Mouse (Mus musculus) natural killer cell, adult 2 months (primary cell): ENCODE data around the gene Pdrg1.

ENCODE experiments used
- DNase-seq, 2 experiments: peaks; one replicate each; pipeline ENCODE4 v3.0.0; 2022; ENCODE audit warnings: low spot score in 2 of 2

Pdrg1 gene

DNA sequence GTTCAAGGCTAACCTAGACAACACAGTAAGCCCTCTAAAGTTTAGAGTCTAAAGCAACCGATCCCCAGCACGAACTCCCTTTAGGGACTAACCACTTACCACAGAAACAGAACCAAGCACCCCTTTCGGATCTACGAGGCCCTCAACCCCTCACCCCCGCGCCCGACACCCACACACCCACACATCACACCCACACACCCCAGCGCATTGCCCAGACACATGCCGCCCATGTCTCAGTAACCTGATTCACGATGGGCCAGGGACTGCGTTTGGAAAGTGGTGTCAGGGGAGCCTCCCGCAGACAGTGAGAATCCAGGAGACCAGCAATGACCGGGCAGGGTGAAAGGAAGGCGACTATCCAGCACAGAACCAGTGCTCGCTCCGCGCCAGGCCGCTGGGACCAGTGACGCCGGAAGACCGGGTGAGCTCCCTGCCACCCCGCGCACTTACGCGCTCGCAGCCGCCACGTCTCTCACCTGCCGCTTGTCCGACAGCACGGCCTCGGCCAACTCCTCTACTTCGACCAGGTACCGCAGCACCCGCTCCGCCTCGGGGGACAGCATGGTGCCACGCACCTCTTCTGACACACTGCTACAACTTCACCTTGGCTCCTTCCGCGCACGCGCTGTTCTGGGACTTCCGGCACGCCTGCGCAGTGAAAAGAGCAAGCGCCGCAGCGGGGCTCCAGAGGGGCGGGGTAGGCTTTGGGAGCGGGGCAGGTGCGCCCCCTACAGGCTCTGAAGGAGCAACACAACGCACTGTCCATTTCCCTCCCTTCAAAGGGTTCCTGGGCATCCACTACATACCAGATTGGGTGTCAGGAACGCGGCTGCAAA, at the start of gene Pdrg1:
Pdrg1 (minus strand) TSS at position 670 of the 836 bp plus-strand sequence.
- DNase-seq: peak; percentile 94 to 96

DNA sequence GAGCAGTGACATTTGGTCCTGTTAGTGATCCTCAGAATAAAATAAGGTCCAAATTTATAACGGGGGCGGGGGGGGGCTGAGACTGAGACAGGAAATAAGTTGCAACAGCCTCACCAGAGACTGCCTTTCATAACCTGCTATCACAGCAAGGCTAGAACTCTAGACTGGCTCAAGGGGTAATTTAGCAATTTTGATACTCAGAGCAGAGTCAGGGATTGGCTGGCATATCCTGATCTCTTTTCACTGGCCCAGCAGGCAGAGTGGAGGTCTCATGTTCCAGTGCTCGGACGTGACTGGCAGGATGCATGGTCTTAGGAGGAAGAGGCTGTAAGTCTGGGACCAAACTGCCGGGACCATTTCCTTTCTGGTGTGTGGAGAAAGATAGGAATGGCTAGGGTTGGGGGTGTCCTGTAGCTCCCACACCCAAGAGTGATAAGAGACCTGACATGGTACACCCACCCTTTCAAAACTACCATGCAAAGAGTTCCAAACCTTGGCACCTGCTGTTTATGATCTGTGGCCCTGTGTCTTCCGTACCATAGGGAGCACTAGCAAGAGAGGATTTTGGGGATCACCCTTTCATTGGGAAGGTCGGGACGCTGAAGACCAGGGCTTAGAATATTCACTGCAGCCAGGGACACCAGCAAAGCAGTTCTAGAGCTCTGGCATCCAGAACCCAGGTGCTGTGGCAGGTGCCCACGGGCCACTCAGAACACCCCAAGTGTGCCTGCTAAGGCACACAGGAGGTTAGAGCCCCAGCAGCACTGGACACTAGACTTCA, 49.2 kb upstream of the Pdrg1 start:
- DNase-seq: no peak

DNA sequence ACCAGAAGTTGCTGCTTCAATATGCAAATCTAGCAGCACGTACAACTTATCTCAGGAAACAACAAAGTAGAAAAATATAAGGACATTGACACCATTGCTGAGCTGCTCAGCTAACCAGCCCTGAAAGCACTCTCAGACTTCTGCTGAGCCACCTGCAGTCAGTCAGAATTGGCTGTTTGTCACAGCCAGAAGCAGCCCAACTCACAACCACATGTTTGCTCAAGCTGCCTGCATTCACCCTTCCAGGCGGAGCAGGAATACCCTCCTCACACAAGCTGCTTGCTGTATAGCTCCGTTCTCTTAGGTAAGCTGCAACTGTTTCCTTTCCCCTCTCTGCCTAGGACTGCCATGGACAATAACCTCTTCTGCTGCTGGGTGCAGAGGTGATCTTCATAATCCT, 48.2 kb upstream of the Pdrg1 start:
- DNase-seq: no peak

DNA sequence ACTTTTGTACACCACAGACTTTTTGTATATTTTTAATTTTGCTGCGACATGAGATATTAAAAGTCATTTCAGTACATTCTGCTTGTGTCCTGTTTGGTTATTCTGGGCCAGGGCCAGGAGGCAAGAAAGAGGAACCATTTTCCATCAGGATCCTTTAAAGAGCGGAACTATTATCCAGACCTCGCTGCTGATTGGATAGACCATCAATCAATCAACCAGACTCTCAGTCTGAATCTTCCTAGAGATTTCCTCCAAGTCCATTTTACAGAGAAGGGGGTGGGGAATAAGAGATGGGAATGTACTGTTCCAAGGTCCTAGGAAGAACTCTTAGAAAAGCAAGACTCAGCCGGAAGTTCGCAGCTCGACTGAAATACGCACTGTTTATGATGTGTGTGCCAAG, 45.0 kb upstream of the Pdrg1 start:
- DNase-seq: no peak

DNA sequence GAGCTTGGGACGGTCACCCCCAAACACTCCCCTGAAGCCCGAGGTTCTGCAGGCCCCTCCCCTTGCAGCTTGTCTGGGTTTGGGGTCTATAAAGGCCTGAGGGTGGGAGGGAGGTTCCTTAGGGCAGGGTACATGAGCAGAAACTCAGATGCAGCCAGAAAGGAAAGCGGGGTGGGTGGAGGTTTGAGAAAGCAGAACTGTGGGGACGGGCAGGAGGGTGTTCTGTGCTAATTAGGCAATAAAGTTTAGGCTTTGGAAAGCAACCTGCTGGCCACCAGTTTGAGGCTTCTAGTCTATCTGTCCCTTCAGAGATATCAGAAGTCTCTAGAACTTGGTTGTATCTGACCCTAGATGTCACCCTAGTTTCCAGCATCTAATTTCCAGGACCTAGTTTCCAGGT, 43.1 kb upstream of the Pdrg1 start:
- no peak for DNase-seq

DNA sequence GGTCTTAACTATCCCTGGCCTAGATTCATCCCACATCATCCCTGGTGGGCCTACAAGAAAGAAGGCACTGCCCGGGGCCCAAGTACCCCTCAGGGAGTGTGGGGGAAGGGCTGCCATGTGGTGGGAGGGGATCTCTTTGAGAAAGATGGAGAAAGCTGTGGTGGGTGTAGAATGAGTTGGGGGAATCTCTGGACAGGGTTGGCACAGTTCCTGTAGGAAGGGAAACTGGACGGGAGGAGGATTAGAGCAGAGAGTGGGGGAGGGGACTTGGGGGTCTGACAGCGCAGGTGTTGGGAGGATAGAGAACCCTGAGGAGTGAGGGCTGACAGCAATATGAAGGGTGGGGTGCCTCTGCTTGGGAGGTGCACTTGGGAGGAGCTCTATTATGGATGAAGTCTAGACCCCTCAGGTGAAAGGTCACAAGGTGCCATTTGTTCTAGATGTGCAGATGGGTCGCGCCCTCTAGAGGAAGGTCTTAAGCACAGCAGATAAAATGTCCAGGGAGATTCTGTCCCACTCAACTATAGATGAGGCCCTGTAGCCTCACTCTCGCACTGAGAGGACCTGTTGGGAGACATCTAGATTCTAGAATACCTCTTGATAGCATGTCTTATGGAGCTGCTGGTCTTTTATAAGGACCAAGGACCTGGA, 40.2 kb upstream of the Pdrg1 start:
- DNase-seq: no peak

DNA sequence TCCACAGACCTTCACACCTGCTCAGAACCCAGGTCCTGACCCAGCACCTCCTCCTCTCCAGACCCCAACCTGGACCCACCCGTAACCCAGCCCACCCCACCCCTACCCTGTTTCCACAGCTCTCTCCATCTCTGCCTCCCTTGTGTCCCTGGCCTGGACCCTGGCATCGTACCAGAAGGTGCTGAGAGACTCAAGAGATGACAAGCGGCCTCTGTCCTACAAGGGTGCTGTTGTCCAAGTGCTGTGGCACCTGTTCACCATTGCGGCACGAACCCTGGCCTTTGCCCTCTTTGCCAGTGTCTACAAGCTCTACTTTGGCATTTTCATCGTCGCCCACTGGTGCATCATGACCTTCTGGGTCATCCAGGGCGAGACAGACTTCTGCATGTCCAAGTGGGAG, 38.7 kb upstream of the Pdrg1 start:
- DNase-seq: no peak

DNA sequence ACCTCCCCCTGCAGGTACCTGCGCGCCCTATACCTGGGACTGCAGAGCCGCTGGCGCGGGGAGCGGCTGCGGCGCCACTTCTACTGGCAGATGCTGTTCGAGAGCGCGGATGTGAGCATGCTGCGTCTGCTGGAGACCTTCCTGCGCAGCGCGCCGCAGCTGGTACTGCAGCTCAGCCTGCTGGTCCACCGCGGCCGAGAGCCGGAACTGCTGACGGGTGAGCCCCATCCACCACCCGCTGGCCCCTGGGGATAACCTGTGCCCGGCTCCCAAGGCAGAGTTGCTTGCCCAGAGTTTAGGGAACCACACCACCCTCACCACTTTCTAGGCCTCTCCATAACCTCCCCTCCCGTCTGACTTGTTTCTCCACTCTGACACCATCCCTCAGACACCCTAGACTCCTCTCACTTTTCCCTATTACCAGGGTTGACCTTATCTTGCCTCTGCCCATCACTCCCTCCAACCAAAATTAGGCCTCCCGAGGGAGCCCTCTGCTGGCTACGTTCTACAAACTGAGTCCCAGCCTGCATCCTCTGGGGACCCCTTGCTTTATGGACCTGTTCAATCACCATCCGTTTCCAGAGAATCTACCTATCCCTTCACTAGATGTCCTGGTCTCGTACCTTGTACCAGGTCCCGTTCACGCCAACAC, 37.6 kb upstream of the Pdrg1 start:
- DNase-seq: no peak

DNA sequence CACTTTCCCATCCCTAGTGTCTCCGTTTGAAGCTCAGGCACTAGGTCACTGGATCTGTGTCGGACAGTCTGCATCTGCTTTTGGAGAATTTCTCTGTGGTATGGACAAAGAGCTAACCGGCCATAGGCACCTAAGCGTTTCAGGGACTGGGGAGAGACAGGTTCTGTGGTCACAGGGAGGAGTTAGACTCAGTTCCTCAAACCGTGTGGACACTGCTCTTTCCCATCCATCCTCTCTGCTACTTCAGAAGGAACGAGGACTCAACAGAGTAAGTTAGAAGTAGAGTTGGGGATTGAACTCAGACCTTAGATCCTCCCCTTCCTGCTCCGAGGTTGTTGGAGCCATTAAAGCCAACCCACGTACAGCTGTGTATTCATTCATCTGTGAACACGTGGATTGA, 36.3 kb upstream of the Pdrg1 start:
- DNase-seq: no peak

DNA sequence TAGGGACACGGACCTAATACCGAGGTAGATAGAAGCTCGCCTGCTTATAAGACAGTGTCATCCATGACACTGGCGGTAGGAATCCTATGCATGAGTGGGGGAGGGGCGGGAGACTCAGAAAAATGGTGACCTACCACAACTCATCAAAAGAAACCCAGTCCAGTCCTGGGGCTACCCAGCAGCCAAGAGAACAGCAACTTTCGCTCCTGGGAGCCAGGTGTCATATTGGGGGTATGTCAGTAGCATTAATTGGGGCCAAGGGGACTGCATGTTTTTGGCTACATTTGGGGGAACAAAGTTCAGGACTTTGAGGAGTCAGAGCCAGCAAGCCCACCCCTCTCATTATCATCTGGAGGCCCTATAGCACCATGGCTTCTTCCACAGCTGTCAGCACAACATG, 35.9 kb upstream of the Pdrg1 start:
- DNase-seq: no peak

DNA sequence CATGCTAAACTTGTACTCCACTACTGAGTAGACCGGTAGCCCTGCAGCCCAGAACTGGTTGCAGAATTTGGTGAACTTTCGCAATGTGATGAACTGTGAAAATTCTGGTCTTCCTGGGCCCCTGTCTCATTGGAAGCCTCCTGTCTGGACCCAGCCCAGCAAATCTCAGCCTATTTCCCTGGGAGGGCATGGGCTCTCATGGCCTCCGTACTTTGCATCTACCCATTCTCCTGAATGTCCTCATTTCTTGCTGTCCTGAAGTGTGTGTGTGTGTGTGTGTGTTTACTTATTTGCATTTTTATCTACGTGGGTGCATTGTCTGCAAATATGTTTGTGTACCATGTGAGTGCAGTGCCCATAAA, 34.8 kb upstream of the Pdrg1 start:
- no peak for DNase-seq

DNA sequence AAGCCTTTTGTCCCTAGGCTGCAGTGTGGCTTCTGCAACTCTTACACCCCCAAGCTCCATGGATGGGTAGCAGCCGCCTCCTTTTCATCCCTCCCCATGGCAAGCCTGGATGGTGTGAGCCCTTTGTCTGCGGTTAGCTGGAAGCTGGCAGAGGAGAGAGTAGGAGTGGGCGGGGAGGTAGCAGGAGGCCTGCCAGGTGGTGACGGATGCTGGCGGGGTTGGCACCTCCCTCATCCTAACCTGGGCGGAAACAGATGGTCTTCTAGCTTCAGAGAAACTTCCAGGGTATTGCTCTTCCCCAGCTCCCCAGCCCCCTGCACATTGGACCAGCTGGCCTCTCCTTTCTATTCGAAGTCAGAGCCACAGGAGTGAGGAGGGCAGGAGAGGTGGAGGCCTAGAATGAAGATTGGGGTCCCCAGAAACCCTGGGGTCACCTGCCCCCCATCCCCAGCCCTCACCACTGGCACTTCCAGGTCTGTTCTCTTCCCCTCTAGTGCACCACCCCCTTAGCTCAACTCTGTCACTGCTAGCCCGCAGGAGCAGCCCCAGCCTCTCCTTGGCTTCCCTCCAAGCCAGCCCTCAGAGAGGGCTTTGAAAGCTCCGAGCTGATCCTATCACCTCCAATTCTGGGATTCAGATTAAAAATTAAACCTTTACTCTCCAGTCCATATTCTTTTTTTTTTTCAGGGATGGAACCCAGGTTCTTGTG, 34.2 kb upstream of the Pdrg1 start:
- no peak for DNase-seq

DNA sequence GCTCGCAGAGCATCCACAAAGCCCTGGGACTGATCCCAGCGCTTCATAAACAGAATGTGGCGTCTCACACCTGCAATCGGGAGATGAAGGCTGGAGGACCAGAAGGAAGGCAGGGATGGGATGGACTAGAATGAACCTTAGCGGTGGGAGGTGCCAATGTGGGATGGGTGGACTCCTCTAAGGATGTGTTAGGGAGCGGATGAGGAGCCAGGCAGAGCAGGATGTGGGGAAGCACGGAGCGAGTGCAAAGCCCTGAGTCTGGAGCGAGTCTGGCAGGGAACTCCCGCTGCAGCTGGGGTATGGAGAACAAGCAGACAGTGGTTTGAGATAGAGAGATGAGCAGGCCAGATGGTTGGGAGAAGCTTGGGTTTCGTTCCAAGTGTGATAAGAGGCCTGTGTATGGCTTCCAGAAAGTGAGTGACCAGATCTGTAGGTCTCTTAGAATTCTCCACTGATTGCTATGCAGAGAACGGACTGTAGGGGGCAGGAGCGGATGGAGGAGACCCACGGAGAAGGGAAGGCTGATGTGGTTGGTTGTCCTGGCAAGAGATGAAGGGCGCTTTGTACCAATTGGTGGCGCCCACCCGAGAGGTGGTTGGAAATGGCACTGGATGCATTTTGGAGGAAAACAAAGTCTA, 32.7 kb upstream of the Pdrg1 start:
- peak in 1 of 2 experiments; percentile 15 for DNase-seq

DNA sequence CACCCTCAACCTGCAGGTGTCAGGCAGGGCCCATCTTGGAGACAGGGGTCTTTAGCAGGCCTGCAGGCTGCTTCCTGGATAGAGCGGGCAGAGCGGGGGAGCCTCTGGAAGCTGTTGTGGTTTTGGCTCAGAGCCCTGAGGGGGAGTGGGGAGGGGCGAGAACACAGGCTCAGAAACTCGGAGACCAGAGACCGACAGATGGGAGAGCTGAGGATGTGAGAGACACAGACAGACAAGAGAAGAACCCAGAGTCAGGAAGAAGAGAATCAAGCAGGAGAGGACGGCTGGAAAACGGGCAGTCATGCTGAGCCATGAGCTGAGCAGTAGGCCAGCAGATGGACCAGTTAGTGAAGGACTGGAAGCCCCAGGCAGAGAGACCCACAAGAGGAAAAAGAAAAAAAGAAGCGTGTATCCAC, 30.7 kb upstream of the Pdrg1 start:
- no peak for DNase-seq

DNA sequence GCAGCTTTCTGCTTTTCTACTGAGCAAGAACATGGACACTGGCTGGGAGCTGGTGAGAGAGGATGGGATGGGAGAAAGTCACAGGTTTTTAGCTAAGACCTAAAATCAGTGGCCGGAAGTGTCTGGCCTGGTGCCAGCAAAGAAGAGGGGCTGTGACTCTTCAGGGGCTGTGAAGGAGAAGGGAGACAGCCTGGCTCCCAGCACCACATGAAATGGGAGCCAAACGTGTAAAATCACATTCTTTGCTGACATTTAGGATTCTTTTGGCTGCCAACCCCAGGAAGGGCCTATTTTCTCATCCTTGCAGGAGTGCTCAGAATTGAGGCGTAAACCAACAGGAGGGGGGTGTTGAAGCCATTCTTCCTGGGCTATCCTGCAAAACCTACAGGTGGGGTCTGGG, 28.7 kb upstream of the Pdrg1 start:
- no peak for DNase-seq

DNA sequence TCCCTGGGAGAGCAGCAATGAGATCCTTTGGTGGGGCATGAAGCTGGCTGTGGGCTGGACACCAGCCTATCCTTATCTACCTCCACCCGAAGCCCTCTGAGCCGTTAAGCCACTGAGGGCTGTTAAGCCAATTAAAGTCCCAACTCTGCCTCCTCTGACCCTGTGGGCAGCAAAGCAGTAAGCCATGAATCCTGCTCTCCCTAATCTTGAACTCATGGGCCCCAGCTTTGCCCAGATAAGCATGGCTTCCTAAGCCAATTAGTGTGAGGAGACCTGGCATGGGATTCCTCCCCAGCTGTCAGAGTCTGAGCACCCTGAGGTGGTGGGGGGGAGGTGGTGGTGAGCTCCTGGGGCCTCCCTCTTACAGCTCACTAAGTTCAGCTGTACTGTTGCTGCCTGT, 21.5 kb upstream of the Pdrg1 start:
- DNase-seq: no peak

DNA sequence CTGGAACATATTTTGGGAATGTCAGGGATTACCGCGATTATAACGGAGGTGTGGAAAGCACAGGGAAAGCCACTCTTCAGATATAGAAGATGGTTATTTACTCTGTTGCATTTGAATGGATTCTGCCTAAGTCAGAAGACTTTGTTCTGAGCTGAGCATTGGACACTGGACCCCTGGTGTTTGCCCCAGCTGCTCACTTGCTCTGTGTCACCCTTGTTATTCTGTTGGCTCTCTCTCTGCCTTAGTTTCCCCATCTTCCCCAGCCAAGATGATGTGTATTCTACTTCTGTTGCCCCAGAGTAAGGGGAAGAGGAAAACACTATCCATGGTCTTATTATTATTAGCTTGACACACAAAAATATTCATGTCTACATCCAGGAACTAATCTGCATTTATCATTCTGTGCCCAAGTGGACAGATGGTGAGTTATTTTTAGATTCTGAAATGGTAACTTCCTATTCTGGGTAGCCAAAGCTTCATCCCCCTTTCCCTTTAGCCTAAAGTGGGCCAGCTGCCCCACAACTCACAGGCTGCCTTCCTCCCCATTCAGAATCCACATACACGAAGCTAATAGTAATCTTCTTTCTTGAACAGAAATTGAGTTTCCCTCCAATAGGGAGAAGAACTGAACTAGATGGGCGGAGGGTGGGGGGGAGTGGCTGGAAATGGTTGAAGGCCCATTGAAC, 18.5 kb upstream of the Pdrg1 start:
- DNase-seq: no peak

DNA sequence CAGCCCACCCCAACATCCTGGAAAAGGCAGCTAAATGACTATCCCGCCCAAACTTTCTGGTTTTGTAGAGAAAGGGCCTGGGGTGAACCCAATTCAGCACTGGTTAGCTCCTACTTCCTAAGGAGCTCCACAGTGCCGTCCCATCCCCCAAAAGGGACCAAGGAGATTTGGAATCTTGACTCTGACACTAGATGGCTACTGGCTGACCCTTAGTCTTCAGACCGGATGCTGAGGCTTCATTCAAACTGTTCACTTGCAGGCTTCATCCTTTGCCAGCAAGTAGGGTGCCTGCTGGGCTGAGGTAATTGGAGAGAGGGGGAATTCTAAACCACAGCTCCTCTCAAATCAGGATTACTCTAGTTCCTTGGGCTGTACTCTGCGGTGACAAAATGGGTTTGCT, 17.7 kb upstream of the Pdrg1 start:
- no peak for DNase-seq

DNA sequence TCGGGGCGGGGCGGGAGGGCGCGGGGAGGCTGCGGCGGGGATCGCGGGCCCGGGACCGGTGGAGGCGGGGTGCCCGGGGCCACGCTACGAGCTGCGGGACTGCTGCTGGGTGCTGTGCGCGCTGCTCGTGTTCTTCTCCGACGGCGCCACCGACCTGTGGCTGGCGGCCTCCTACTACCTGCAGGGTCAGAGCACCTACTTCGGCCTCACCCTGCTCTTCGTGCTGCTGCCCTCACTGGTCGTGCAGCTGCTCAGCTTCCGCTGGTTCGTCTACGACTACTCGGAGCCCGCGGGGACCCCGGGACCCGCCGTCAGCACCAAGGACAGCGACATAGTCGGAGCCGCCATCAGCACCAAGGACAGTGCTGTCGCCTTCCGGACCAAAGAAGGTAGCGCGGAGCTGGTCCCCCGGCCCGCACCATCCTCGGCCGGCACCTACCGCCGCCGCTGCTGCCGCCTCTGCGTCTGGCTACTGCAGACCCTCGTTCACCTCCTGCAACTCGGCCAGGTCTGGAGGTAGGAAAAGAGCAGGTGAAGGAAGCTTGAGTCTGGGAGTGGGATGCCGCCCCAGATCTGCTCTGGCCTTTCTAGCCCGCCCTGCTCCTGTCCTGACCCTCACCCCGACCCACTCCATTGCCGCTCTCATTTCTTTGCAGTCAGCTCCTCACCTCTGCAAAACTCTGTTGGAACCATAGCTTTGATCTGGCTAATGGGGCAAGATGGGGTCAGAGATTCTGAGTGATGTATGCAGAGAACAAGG, 17.0 kb upstream of the Pdrg1 start:
- peak; percentile 46 to 75 for DNase-seq
